Mouse (Mus musculus): ENCODE data around the gene Morf4l2.
A peak's percentile ranks its signal among the peaks of the same experiment; 100 is the strongest.
"Not testable (repeated sequence)": the region's sequence is repeated elsewhere in the genome, so short reads cannot be mapped to it uniquely, and the experiment has no call there.

The Morf4l2 gene

GRCm38 (mm10) chrX:136743459-136743858, at the start of gene Morf4l2:
TSS of gene Morf4l2 (minus strand) at chrX:136743690.
- peak; percentile 30 for DNase-seq

- DNase-seq: no peak
Observed at GRCm38 (mm10) chrX:136789446-136789845, 46.0 kb upstream of the Morf4l2 start.

GRCm38 (mm10) chrX:136780041-136780440, 36.6 kb upstream of the Morf4l2 start, which contains the start of gene Glra4:
TSS of gene Glra4 (minus strand) at chrX:136780141.
- no peak for DNase-seq

- no peak for DNase-seq
Observed at GRCm38 (mm10) chrX:136779262-136779661, 35.8 kb upstream of the Morf4l2 start.

- DNase-seq: no peak
Observed at GRCm38 (mm10) chrX:136778046-136778445, 34.6 kb upstream of the Morf4l2 start.

GRCm38 (mm10) chrX:136773035-136773434, 29.5 kb upstream of the Morf4l2 start:
- DNase-seq: peak; percentile 18

- DNase-seq: no peak
Observed at GRCm38 (mm10) chrX:136761103-136762074, 17.9 kb upstream of the Morf4l2 start.

GRCm38 (mm10) chrX:136755464-136755863, 12.0 kb upstream of the Morf4l2 start:
- DNase-seq: no peak

GRCm38 (mm10) chrX:136749329-136749728, 5.8 kb upstream of the Morf4l2 start:
- DNase-seq: no peak

- no peak for DNase-seq
Observed at GRCm38 (mm10) chrX:136744663-136745062, 1.2 kb upstream of the Morf4l2 start.

GRCm38 (mm10) chrX:136742661-136743103, 808 bp downstream of the Morf4l2 start:
- DNase-seq: peak; percentile 67

GRCm38 (mm10) chrX:136742241-136742640, 1.2 kb downstream of the Morf4l2 start:
- no peak for DNase-seq

- no peak for DNase-seq
Observed at GRCm38 (mm10) chrX:136741651-136742201, 1.8 kb downstream of the Morf4l2 start.

GRCm38 (mm10) chrX:136740791-136741650, 2.5 kb downstream of the Morf4l2 start:
- peak; percentile 99 for DNase-seq

GRCm38 (mm10) chrX:136740087-136740790, 3.3 kb downstream of the Morf4l2 start:
- DNase-seq: no peak

- DNase-seq: no peak
Observed at GRCm38 (mm10) chrX:136732016-136732415, 11.5 kb downstream of the Morf4l2 start.

- not testable (repeated sequence) for DNase-seq
Observed at GRCm38 (mm10) chrX:136714742-136715474, 28.6 kb downstream of the Morf4l2 start.

GRCm38 (mm10) chrX:136708782-136709181, 34.7 kb downstream of the Morf4l2 start:
- DNase-seq: peak; percentile 8

- DNase-seq: peak; percentile 57
Observed at GRCm38 (mm10) chrX:136708168-136708681, 35.3 kb downstream of the Morf4l2 start.

- peak; percentile 77 for DNase-seq
Observed at GRCm38 (mm10) chrX:136707446-136708167, 35.9 kb downstream of the Morf4l2 start, which contains the start of gene Tceal1. TSS of gene Tceal1 (plus strand) at chrX:136707982.

Measured in cerebellum, adult 9-11 months (tissue).